7 mouse cellular contexts compared by ENCODE assay signal in genomic region chr19:23141391-23142281, GRCm38 (mm10). TPM values are rescaled to one million over a fixed set of nuclear protein-coding genes. Genes with fewer than 3 reads are reported as not detected.
DNase-seq lines count a peak whose midpoint lies in the region; ATAC-seq and TF ChIP-seq lines count a peak whose summit lies in the region.

No protein-coding gene starts in this region.

- H3K4me2 ChIP-seq in heart, embryonic 12.5 days = peak overlapping the region; percentile 94
- peak overlapping the region; percentile 96 for H3K4me2 ChIP-seq in kidney, embryonic 16.5 days (replicated peaks; ENCODE audit: low read depth, low read length)
- peak overlapping the region; percentile 100 for H3K4me2 ChIP-seq in liver, embryonic 11.5 days
- H3K4me2 ChIP-seq in midbrain, postnatal 0 days (ENCODE audit: low read depth, low read length, poor library complexity, severe bottlenecking) = peak overlapping the region; percentile 94
- H3K4me2 ChIP-seq in stomach, embryonic 15.5 days = peak overlapping the region; percentile 82

- peaks cover 16% of the 10 kb centered on the region; the same call in 1 of the 2 replicates for H3K27me3 ChIP-seq in heart, embryonic 12.5 days (replicated peaks)
- peaks cover 8% of the 10 kb centered on the region; the same call in 1 of the 2 replicates for H3K27me3 ChIP-seq in kidney, embryonic 16.5 days (ENCODE audit: insufficient read depth, low read length)
- H3K27me3 ChIP-seq in liver, embryonic 11.5 days (replicated peaks; ENCODE audit: control insufficient read depth, insufficient read depth, low read length) = peaks cover 9% of the 10 kb centered on the region
- peaks cover 20% of the 10 kb centered on the region for H3K27me3 ChIP-seq in midbrain, postnatal 0 days (ENCODE audit: insufficient read depth, low read length)
- peaks cover 2% of the 10 kb centered on the region; the same call in 1 of the 2 replicates for H3K27me3 ChIP-seq in stomach, embryonic 15.5 days (replicated peaks)

- H3K9ac ChIP-seq in heart, embryonic 12.5 days = peak overlapping the region; percentile 76
- peak overlapping the region; percentile 78 for H3K9ac ChIP-seq in kidney, embryonic 16.5 days (replicated peaks; ENCODE audit: low read length)
- H3K9ac ChIP-seq in liver, embryonic 11.5 days (ENCODE audit: low read depth, low read length) = peak overlapping the region; percentile 80
- H3K9ac ChIP-seq in midbrain, postnatal 0 days (replicated peaks; ENCODE audit: low read length, poor library complexity, severe bottlenecking) = peak overlapping the region; percentile 64
- peak overlapping the region; percentile 36 for H3K9ac ChIP-seq in stomach, embryonic 15.5 days

- no peak for TF ChIP-seq CTCF in bone marrow macrophage, adult 2 months (IDR thresholded peaks at IDR 0.05; ENCODE audit: low read depth, low read length)
- no peak for TF ChIP-seq CTCF in embryonic fibroblast, embryonic 13.5 days (IDR thresholded peaks at IDR 0.05; ENCODE audit: borderline replicate concordance, insufficient read depth, low read length)
- TF ChIP-seq CTCF in midbrain, postnatal 0 days (IDR thresholded peaks at IDR 0.05) = no peak

- peak overlapping the region; percentile 85 for H3K4me3 ChIP-seq in bone marrow macrophage, adult 2 months (ENCODE audit: insufficient read depth, low read length)
- peak overlapping the region; percentile 64 for H3K4me3 ChIP-seq in embryonic fibroblast, embryonic 13.5 days (ENCODE audit: insufficient read depth, low read length)
- H3K4me3 ChIP-seq in heart, embryonic 12.5 days = peak overlapping the region; percentile 75
- peak overlapping the region; percentile 54 for H3K4me3 ChIP-seq in kidney, embryonic 16.5 days (ENCODE audit: low read length)
- H3K4me3 ChIP-seq in liver, embryonic 11.5 days (ENCODE audit: low read depth, low read length) = peak overlapping the region; percentile 76
- H3K4me3 ChIP-seq in midbrain, postnatal 0 days (ENCODE audit: low read depth, low read length) = peak overlapping the region; percentile 66
- H3K4me3 ChIP-seq in stomach, embryonic 15.5 days (replicated peaks) = peak overlapping the region; percentile 56

- H3K4me1 ChIP-seq in bone marrow macrophage, adult 2 months (ENCODE audit: control insufficient read depth, insufficient read depth, low read length) = peaks cover 37% of the 10 kb centered on the region
- H3K4me1 ChIP-seq in embryonic fibroblast, embryonic 13.5 days (ENCODE audit: control insufficient read depth, insufficient read depth, low read length) = peaks cover 8% of the 10 kb centered on the region; the same call in 1 of the 2 replicates
- H3K4me1 ChIP-seq in heart, embryonic 12.5 days (replicated peaks) = peaks cover 22% of the 10 kb centered on the region
- peaks cover 10% of the 10 kb centered on the region for H3K4me1 ChIP-seq in kidney, embryonic 16.5 days (ENCODE audit: insufficient read depth, low read length)
- H3K4me1 ChIP-seq in liver, embryonic 11.5 days (replicated peaks; ENCODE audit: control insufficient read depth, insufficient read depth, low read length) = peaks cover 12% of the 10 kb centered on the region
- no peaks in the 10 kb centered on the region for H3K4me1 ChIP-seq in midbrain, postnatal 0 days (ENCODE audit: insufficient read depth, low read length)
- 0 out of 2 replicates have a peak, but pooled peaks cover 7% of the 10 kb centered on the region for H3K4me1 ChIP-seq in stomach, embryonic 15.5 days

- no peak for TF ChIP-seq POLR2A in bone marrow macrophage, adult 2 months (IDR thresholded peaks at IDR 0.05; ENCODE audit: borderline replicate concordance, low read depth, low read length)
- no peak; the same call in 1 of the 2 replicates for TF ChIP-seq POLR2A in embryonic fibroblast, embryonic 13.5 days (IDR thresholded peaks at IDR 0.05; ENCODE audit: low read depth, low read length)

- H3K36me3 ChIP-seq in heart, embryonic 12.5 days = no peaks in the 10 kb centered on the region
- H3K36me3 ChIP-seq in kidney, embryonic 16.5 days (ENCODE audit: insufficient read depth, low read length) = no peaks in the 10 kb centered on the region
- H3K36me3 ChIP-seq in liver, embryonic 11.5 days (ENCODE audit: control insufficient read depth, insufficient read depth, low read length) = no peaks in the 10 kb centered on the region
- H3K36me3 ChIP-seq in midbrain, postnatal 0 days (ENCODE audit: insufficient read depth, low read length) = no peaks in the 10 kb centered on the region
- no peaks in the 10 kb centered on the region for H3K36me3 ChIP-seq in stomach, embryonic 15.5 days

- DNase-seq in liver, embryonic 11.5 days (ENCODE audit: low spot score) = peak; percentile 58
- peak; percentile 75 for DNase-seq in midbrain, postnatal 0 days (ENCODE audit: low spot score)

- H3K9me3 ChIP-seq in heart, embryonic 12.5 days (replicated peaks) = no peaks in the 10 kb centered on the region
- H3K9me3 ChIP-seq in kidney, embryonic 16.5 days (ENCODE audit: low read length) = no peaks in the 10 kb centered on the region
- H3K9me3 ChIP-seq in liver, embryonic 11.5 days (ENCODE audit: control insufficient read depth, low read length) = no peaks in the 10 kb centered on the region
- no peaks in the 10 kb centered on the region for H3K9me3 ChIP-seq in midbrain, postnatal 0 days (ENCODE audit: low read length)
- no peaks in the 10 kb centered on the region for H3K9me3 ChIP-seq in stomach, embryonic 15.5 days

- peak; percentile 33 for ATAC-seq in heart, embryonic 12.5 days (ENCODE audit: insufficient number of reproducible peaks, low FRiP score)
- ATAC-seq in kidney, embryonic 16.5 days (ENCODE audit: low FRiP score, low TSS enrichment) = peak; percentile 10
- peak; percentile 24 for ATAC-seq in liver, embryonic 11.5 days (replicated peaks; ENCODE audit: low FRiP score)
- peak; percentile 38 for ATAC-seq in midbrain, postnatal 0 days (ENCODE audit: low FRiP score)
- peak; percentile 6; the same call in 1 of the 2 replicates for ATAC-seq in stomach, embryonic 15.5 days (ENCODE audit: insufficient read depth, low FRiP score, low read depth)

- H3K27ac ChIP-seq in bone marrow macrophage, adult 2 months (ENCODE audit: insufficient read depth, low read depth, low read length) = peak overlapping the region; percentile 81
- peak overlapping the region; percentile 88 for H3K27ac ChIP-seq in embryonic fibroblast, embryonic 13.5 days (ENCODE audit: insufficient read depth, low read length)
- H3K27ac ChIP-seq in heart, embryonic 12.5 days (ENCODE audit: poor library complexity, severe bottlenecking) = peak overlapping the region; percentile 87
- peak overlapping the region; percentile 59 for H3K27ac ChIP-seq in kidney, embryonic 16.5 days (ENCODE audit: low read length)
- H3K27ac ChIP-seq in liver, embryonic 11.5 days (ENCODE audit: low read depth, low read length) = peak overlapping the region; percentile 87
- peak overlapping the region; percentile 72 for H3K27ac ChIP-seq in midbrain, postnatal 0 days (ENCODE audit: low read depth, low read length)
- peak overlapping the region; percentile 88 for H3K27ac ChIP-seq in stomach, embryonic 15.5 days

- under 1% methylated on average over 94 of the region's 94 CpGs for WGBS in heart, embryonic 12.5 days
- WGBS in kidney, embryonic 16.5 days = under 1% methylated on average over 79 of the region's 94 CpGs
- under 1% methylated on average over 76 of the region's 94 CpGs for WGBS in liver, embryonic 11.5 days
- WGBS in midbrain, postnatal 0 days = under 1% methylated on average over 86 of the region's 94 CpGs
- under 1% methylated on average over 93 of the region's 94 CpGs for WGBS in stomach, embryonic 15.5 days

RNA-seq across cellular contexts. Expression of gene Klf9, which starts 0.6 kb away (rescaled TPM):
- 6.8 and 8.0 TPM in 2 replicates for polyA plus RNA-seq in bone marrow macrophage, adult 2 months (2012; ENCODE audit: insufficient read depth, insufficient read length, missing spikeins)
- polyA plus RNA-seq in embryonic fibroblast, embryonic 13.5 days (2011; ENCODE audit: insufficient read length, low read depth, missing spikeins) = 42.2 and 45.2 TPM in 2 replicates
- polyA plus RNA-seq in heart, embryonic 12.5 days (2016; fragmentation: Nextera tagmentation; extraction: Ambion mirVana) = 2.1 TPM in 2 replicates
- 5.8 and 6.5 TPM in 2 replicates for polyA plus RNA-seq in kidney, embryonic 16.5 days (2015; fragmentation: Nextera tagmentation; extraction: Ambion mirVana)
- polyA plus RNA-seq in liver, embryonic 11.5 days (2014; fragmentation: Nextera tagmentation; extraction: Ambion mirVana) = 2.3 and 2.8 TPM in 2 replicates
- total RNA-seq in midbrain, postnatal 0 days (2014; rRNA removed) = 13.8 and 14.7 TPM in 2 replicates
- 6.3 and 7.4 TPM in 2 replicates for polyA plus RNA-seq in midbrain, postnatal 0 days (2015; fragmentation: Nextera tagmentation; extraction: Ambion mirVana)
- 6.8 and 8.1 TPM in 2 replicates for polyA plus RNA-seq in stomach, embryonic 15.5 days (2015; fragmentation: Nextera tagmentation; extraction: Ambion mirVana)

Comparison
In these comparisons a context has a peak if more than half of its experiments do, and no peak if none do; other contexts are left out.
1. Peak in every context shown above with its lines: DNase-seq, ATAC-seq, H3K4me3 ChIP-seq and H3K27ac ChIP-seq.